Mouse (Mus musculus) midbrain, postnatal 0 days (tissue): ENCODE measurements at regions not wholly inside any gene's neighbourhood (a gene's known extent, or its start where the extent isn't known, plus 50 kb on each side); places are given as distances from the start of the nearest gene placed in this dataset.

Experiments
- ATAC-seq: fragments of 200-750 bp; cut with Nextera tagmentation; 2 replicates; pipeline ENCODE4 v1.8.0; 2017; ENCODE audit warnings: moderate number of reproducible peaks, mild to moderate bottlenecking, moderate TSS enrichment, moderate library complexity; ENCODE audit not compliant: low FRiP score
- DNase-seq: peaks from one replicate; pipeline ENCODE4 v3.0.0-alpha.2; 2015; ENCODE audit warnings: low spot score
- H3K27ac ChIP-seq: fragments of 300-500 bp; sonication (generic); 2 replicates; pipeline ENCODE4 v1.5.1; 2014; ENCODE audit warnings: low read depth, mild to moderate bottlenecking, low read length, mixed read lengths
- H3K27me3 ChIP-seq: fragments of 300-500 bp; sonication (generic); 2 replicates; pipeline ENCODE4 v1.6.1; 2014; ENCODE audit warnings: low read length, control low read depth, mixed read lengths; ENCODE audit not compliant: insufficient read depth
- H3K36me3 ChIP-seq: fragments of 300-500 bp; sonication (generic); 2 replicates; pipeline ENCODE4 v1.6.1; 2014; ENCODE audit warnings: low read length, control low read depth, mixed read lengths; ENCODE audit not compliant: insufficient read depth
- H3K4me1 ChIP-seq: fragments of 300-500 bp; sonication (generic); 2 replicates; pipeline ENCODE4 v1.6.1; 2014; ENCODE audit warnings: mild to moderate bottlenecking, control low read depth, antibody characterized with exemption, low read length, mixed read lengths; ENCODE audit not compliant: insufficient read depth
- H3K4me2 ChIP-seq: fragments of 300-500 bp; sonication (generic); 2 replicates; pipeline ENCODE4 v1.6.1; 2014; ENCODE audit warnings: low read depth, mild to moderate bottlenecking, low read length, mixed read lengths; ENCODE audit not compliant: poor library complexity, severe bottlenecking
- H3K4me3 ChIP-seq: fragments of 300-500 bp; sonication (generic); 2 replicates; pipeline ENCODE4 v1.5.1; 2014; ENCODE audit warnings: low read depth, mild to moderate bottlenecking, low read length, moderate library complexity
- H3K9ac ChIP-seq: fragments of 300-500 bp; sonication (generic); replicated peaks from 2 replicates; pipeline ENCODE4 v1.6.1; 2014; ENCODE audit warnings: mild to moderate bottlenecking, low read length, moderate library complexity, mixed read lengths; ENCODE audit not compliant: poor library complexity, severe bottlenecking
- H3K9me3 ChIP-seq: fragments of 300-500 bp; sonication (generic); 2 replicates; pipeline ENCODE4 v1.6.1; 2016; ENCODE audit warnings: low read length, control low read depth
- CTCF ChIP-seq: IDR thresholded peaks from 2 replicates; pipeline ENCODE4 v1.5.1; 2016; ENCODE audit warnings: antibody characterized with exemption, mild to moderate bottlenecking
- WGBS: fragments of 180-500 bp; shearing (Covaris S2); extraction: QIAGEN DNeasy Blood & Tissue Kit; methylation state at CpG from one replicate; pipeline ENCODE4 v1.1.7; 2014; 5-methylcytosine and 5-hydroxymethylcytosine counted together

- Histone ChIP-seq H3K36me3 (no peaks in the 10 kb centered on the region), H3K9ac (no peak overlapping the region), H3K4me3 (no peak overlapping the region), H3K9me3 (no peaks in the 10 kb centered on the region), H3K27ac (no peak overlapping the region), H3K27me3 (no peaks in the 10 kb centered on the region), H3K4me2 (no peak overlapping the region), H3K4me1 (no peaks in the 10 kb centered on the region)
- ATAC-seq (no peak), DNase-seq (no peak)
- WGBS, result 86% methylated on average over 2 of the region's 2 CpGs
- no peak for TF ChIP-seq CTCF
These were observed 674.4 kb downstream of the Kcna4 start for GRCm38 (mm10) chr2:107964841-107965240.

GRCm38 (mm10) chr2:107965336-107966306 is 675.2 kb downstream of the Kcna4 start:
- H3K4me2 ChIP-seq, result no peak overlapping the region
- WGBS, result 44% methylated on average over 7 of the region's 7 CpGs

GRCm38 (mm10) chr2:107968526-107968925 is 678.1 kb downstream of the Kcna4 start:
- DNase-seq, result peak; percentile 56
- no peak for ATAC-seq
- 72% methylated on average over 2 of the region's 2 CpGs for whole genome bisulfite sequencing

More at GRCm38 (mm10) chr2:107965336-107966306, 675.2 kb downstream of the Kcna4 start:
- Histone ChIP-seq H3K27me3 (no peaks in the 10 kb centered on the region), H3K9me3 (no peaks in the 10 kb centered on the region), H3K9ac (no peak overlapping the region), H3K4me1 (no peaks in the 10 kb centered on the region), H3K4me3 (no peak overlapping the region), H3K27ac (no peak overlapping the region), H3K36me3 (no peaks in the 10 kb centered on the region)
- DNase-seq (no peak), ATAC-seq (0 out of 2 replicates have a peak, but pooled peaks have one; percentile 13)
- TF ChIP-seq CTCF, result no peak

GRCm38 (mm10) chr2:107969526-107969925 is 679.1 kb downstream of the Kcna4 start:
- DNase-seq, result no peak
- no peak for ATAC-seq
- peak; percentile 38 for TF ChIP-seq CTCF

More at GRCm38 (mm10) chr2:107968526-107968925, 678.1 kb downstream of the Kcna4 start:
- TF ChIP-seq CTCF, result peak; percentile 82
- Histone ChIP-seq H3K4me1 (no peaks in the 10 kb centered on the region), H3K9ac (no peak overlapping the region), H3K27me3 (no peaks in the 10 kb centered on the region), H3K4me3 (no peak overlapping the region), H3K4me2 (no peak overlapping the region), H3K27ac (no peak overlapping the region), H3K36me3 (no peaks in the 10 kb centered on the region), H3K9me3 (no peaks in the 10 kb centered on the region)

GRCm38 (mm10) chr2:107973528-107973927 is 683.1 kb downstream of the Kcna4 start:
- TF ChIP-seq CTCF, result peak; percentile 70

More at GRCm38 (mm10) chr2:107969526-107969925, 679.1 kb downstream of the Kcna4 start:
- Histone ChIP-seq H3K36me3 (no peaks in the 10 kb centered on the region), H3K4me3 (no peak overlapping the region), H3K9ac (no peak overlapping the region), H3K9me3 (no peaks in the 10 kb centered on the region), H3K27ac (no peak overlapping the region), H3K4me2 (no peak overlapping the region), H3K4me1 (no peaks in the 10 kb centered on the region), H3K27me3 (no peaks in the 10 kb centered on the region)
- 87% methylated on average over 2 of the region's 2 CpGs for WGBS

GRCm38 (mm10) chr2:107994831-107995230 is 704.4 kb downstream of the Kcna4 start:
- 70% methylated on average over 6 of the region's 6 CpGs for WGBS
- DNase-seq, result no peak

More at GRCm38 (mm10) chr2:107973528-107973927, 683.1 kb downstream of the Kcna4 start:
- 76% methylated on average over 4 of the region's 4 CpGs for WGBS
- Histone ChIP-seq H3K4me3 (no peak overlapping the region), H3K27ac (no peak overlapping the region), H3K36me3 (no peaks in the 10 kb centered on the region), H3K27me3 (no peaks in the 10 kb centered on the region), H3K9me3 (no peaks in the 10 kb centered on the region), H3K4me2 (no peak overlapping the region), H3K4me1 (no peaks in the 10 kb centered on the region), H3K9ac (no peak overlapping the region)
- ATAC-seq (peak; percentile 49; the same call in 1 of the 2 replicates), DNase-seq (peak; percentile 65)

More at GRCm38 (mm10) chr2:107994831-107995230, 704.4 kb downstream of the Kcna4 start:
- TF ChIP-seq CTCF, result no peak
- Histone ChIP-seq H3K27ac (no peak overlapping the region), H3K4me1 (no peaks in the 10 kb centered on the region), H3K4me3 (no peak overlapping the region), H3K9ac (no peak overlapping the region), H3K27me3 (no peaks in the 10 kb centered on the region), H3K9me3 (no peaks in the 10 kb centered on the region), H3K4me2 (no peak overlapping the region), H3K36me3 (no peaks in the 10 kb centered on the region)
- no peak for ATAC-seq
